In the genomic region with DNA sequence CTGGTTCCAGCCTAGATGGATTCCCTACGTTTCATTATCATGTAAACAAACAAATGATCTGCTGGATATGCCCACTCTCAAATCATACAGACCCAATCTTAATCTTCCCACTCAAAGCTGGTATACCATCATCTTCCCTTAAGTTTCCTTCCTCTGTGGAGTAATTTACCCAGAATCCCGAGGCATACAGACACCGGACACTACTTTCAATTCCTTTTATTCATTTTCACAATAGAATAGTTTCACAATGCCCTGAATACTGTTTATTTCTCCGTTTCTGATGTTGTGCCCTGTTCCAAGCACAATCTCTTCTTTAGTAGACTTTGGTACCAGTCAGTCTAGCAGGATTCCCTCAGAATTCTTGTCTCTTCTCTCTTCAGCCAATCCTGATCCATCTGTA, we compare ENCODE assay signal across 27 mouse cellular contexts.
"Had no signal": no experiment of that assay in that cellular context is flagged by ENCODE, and none has a peak within 500 bp of the region (broad histone marks: within the 10 kb centered on the region; RNA-seq: fewer than 3 reads in every experiment).

No protein-coding gene starts in this region.

- ATAC-seq: forebrain, embryonic 13.5 days; forebrain, embryonic 14.5 days; forebrain, embryonic 15.5 days; forebrain, embryonic 16.5 days; forebrain, postnatal 0 days had no signal

- DNase-seq: cerebellum, adult 18-20 months; cerebellum, adult 2 months; cerebellum, adult 8-10 months; cerebellum, adult 9-10 months; cerebellum, adult 9-11 months; cerebellum, postnatal 10 days; cerebellum, postnatal 14 days; cerebellum, postnatal 36 days; embryo, embryonic 11 days; forebrain, postnatal 0 days; gastrocnemius, adult 2 months; gastrocnemius, postnatal 10 days; gastrocnemius, postnatal 14 days; gastrocnemius, postnatal 36 days; heart, adult 18-20 months; heart, adult 2 months had no signal

- H3K9me3 ChIP-seq: embryonic facial prominence, embryonic 10.5 days; embryonic facial prominence, embryonic 12.5 days; embryonic facial prominence, embryonic 13.5 days; embryonic facial prominence, embryonic 15.5 days; forebrain, embryonic 10.5 days; forebrain, embryonic 12.5 days; forebrain, embryonic 13.5 days; forebrain, embryonic 15.5 days had no signal

- H3K4me3 ChIP-seq: embryonic facial prominence, embryonic 10.5 days; embryonic facial prominence, embryonic 12.5 days; embryonic facial prominence, embryonic 13.5 days; embryonic facial prominence, embryonic 15.5 days; erythroblast, embryonic 14.5 days; forebrain, embryonic 10.5 days; forebrain, embryonic 12.5 days; forebrain, embryonic 13.5 days; forebrain, embryonic 15.5 days; gastrocnemius, adult 2 months; heart, adult 2 months had no signal

- H3K36me3 ChIP-seq: embryonic facial prominence, embryonic 10.5 days; embryonic facial prominence, embryonic 12.5 days; embryonic facial prominence, embryonic 13.5 days; embryonic facial prominence, embryonic 15.5 days; forebrain, embryonic 10.5 days; forebrain, embryonic 12.5 days; forebrain, embryonic 15.5 days had no signal

- H3K9ac ChIP-seq: embryonic facial prominence, embryonic 12.5 days; embryonic facial prominence, embryonic 13.5 days; embryonic facial prominence, embryonic 15.5 days; forebrain, embryonic 12.5 days; forebrain, embryonic 13.5 days; forebrain, embryonic 15.5 days; forebrain, postnatal 0 days had no signal

- H3K27me3 ChIP-seq: embryonic facial prominence, embryonic 12.5 days; embryonic facial prominence, embryonic 13.5 days; embryonic facial prominence, embryonic 15.5 days; forebrain, embryonic 12.5 days; forebrain, embryonic 13.5 days; forebrain, embryonic 15.5 days had no signal

- H3K27ac ChIP-seq: embryonic facial prominence, embryonic 10.5 days; embryonic facial prominence, embryonic 12.5 days; embryonic facial prominence, embryonic 13.5 days; embryonic facial prominence, embryonic 15.5 days; forebrain, embryonic 10.5 days; forebrain, embryonic 12.5 days; forebrain, embryonic 13.5 days; forebrain, embryonic 15.5 days; gastrocnemius, adult 2 months; heart, adult 2 months had no signal

- H3K4me1 ChIP-seq: embryonic facial prominence, embryonic 13.5 days; embryonic facial prominence, embryonic 15.5 days; forebrain, embryonic 13.5 days; forebrain, embryonic 15.5 days had no signal

- H3K4me2 ChIP-seq: embryonic facial prominence, embryonic 12.5 days; embryonic facial prominence, embryonic 13.5 days; embryonic facial prominence, embryonic 15.5 days; forebrain, embryonic 12.5 days; forebrain, embryonic 13.5 days; forebrain, embryonic 15.5 days had no signal
